Mouse (Mus musculus) bone marrow, adult 2 months (tissue): ENCODE measurements around the gene Qrich1. TPM values are rescaled to one million over a fixed set of nuclear protein-coding genes. Genes with fewer than 3 reads are reported as not detected.
A peak's percentile ranks its signal among the peaks of the same experiment; 100 is the strongest.

Experiments used
- H3K27ac ChIP-seq: fragments of 200-500 bp; 2 replicates; pipeline ENCODE4 v1.5.1; 2012; ENCODE audit warnings: low read depth, mild to moderate bottlenecking, control low read depth, inconsistent platforms, low read length; ENCODE audit not compliant: control insufficient read depth, poor library complexity, insufficient read depth
- H3K4me1 ChIP-seq: fragments of 200-500 bp; 2 replicates; pipeline ENCODE4 v1.6.1; 2011; ENCODE audit warnings: low read length; ENCODE audit not compliant: control insufficient read depth, insufficient read depth
- H3K4me3 ChIP-seq: fragments of 200-500 bp; replicated peaks from 2 replicates; pipeline ENCODE3; 2011; ENCODE audit warnings: mild to moderate bottlenecking, low read depth, low read length, control low read depth; ENCODE audit not compliant: control insufficient read depth
- CTCF ChIP-seq: fragments of 200-500 bp; IDR thresholded peaks from 2 replicates; pipeline ENCODE4 v1.5.1; 2011; ENCODE audit warnings: low read length, control low read depth; ENCODE audit not compliant: control insufficient read depth, insufficient read depth
- POLR2A ChIP-seq: fragments of 200-500 bp; IDR thresholded peaks from 2 replicates; pipeline ENCODE4 v1.6.1; 2011; ENCODE audit warnings: low read depth, mild to moderate bottlenecking, control low read depth, low read length, borderline replicate concordance; ENCODE audit not compliant: control insufficient read depth
- WGBS: fragments of 180-500 bp; shearing (Covaris S2); methylation state at CpG from one replicate; pipeline ENCODE4 v1.1.7; 2018; 5-methylcytosine and 5-hydroxymethylcytosine counted together
- polyA plus RNA-seq: library from polyadenylated mRNA; stranded (reverse); fragments of >200 nt; gene quantifications from 2 replicates; pipeline ENCODE4 v1.2.4, GENCODE M21; 2011; ENCODE audit warnings: low replicate concordance; ENCODE audit not compliant: missing spikeins, insufficient read depth, insufficient read length

The Qrich1 gene
- polyA plus RNA-seq, 1 experiment, result 50.5 TPM

GRCm38 (mm10) chr9:108523341-108523740 is 6.7 kb downstream of the Qrich1 start:
- H3K4me1 ChIP-seq, result no peaks in the 10 kb centered on the region
- no peak for TF ChIP-seq CTCF
- TF ChIP-seq POLR2A, result no peak
- no peak overlapping the region for H3K4me3 ChIP-seq
- H3K27ac ChIP-seq, result no peak overlapping the region
- 93% methylated on average over 4 of the region's 4 CpGs for WGBS

GRCm38 (mm10) chr9:108525400-108525799 is 8.8 kb downstream of the Qrich1 start:
- no peak overlapping the region for H3K4me3 ChIP-seq
- TF ChIP-seq POLR2A (no peak), CTCF (no peak)
- no peak overlapping the region for H3K27ac ChIP-seq
- 59% methylated on average over 3 of the region's 3 CpGs for WGBS
- H3K4me1 ChIP-seq, result no peaks in the 10 kb centered on the region

GRCm38 (mm10) chr9:108530954-108531353 is 14.3 kb downstream of the Qrich1 start:
- 89% methylated on average over 1 of the region's 1 CpGs for WGBS
- Histone ChIP-seq H3K27ac (no peak overlapping the region), H3K4me1 (no peaks in the 10 kb centered on the region), H3K4me3 (no peak overlapping the region)
- TF ChIP-seq POLR2A (no peak), CTCF (no peak)

GRCm38 (mm10) chr9:108531496-108531895 is 14.9 kb downstream of the Qrich1 start:
- Histone ChIP-seq H3K27ac (no peak overlapping the region), H3K4me3 (no peak overlapping the region), H3K4me1 (no peaks in the 10 kb centered on the region)
- WGBS, result 92% methylated on average over 1 of the region's 1 CpGs
- TF ChIP-seq POLR2A (no peak), CTCF (no peak)

- no peak overlapping the region for H3K4me3 ChIP-seq
- no peaks in the 10 kb centered on the region for H3K4me1 ChIP-seq
- TF ChIP-seq CTCF, result no peak
- TF ChIP-seq POLR2A, result no peak
- H3K27ac ChIP-seq, result no peak overlapping the region
Measured at GRCm38 (mm10) chr9:108540846-108541245, 24.2 kb downstream of the Qrich1 start.

GRCm38 (mm10) chr9:108545986-108546385 is 29.4 kb downstream of the Qrich1 start:
- Histone ChIP-seq H3K4me1 (no peaks in the 10 kb centered on the region), H3K4me3 (no peak overlapping the region), H3K27ac (no peak overlapping the region)
- 96% methylated on average over 3 of the region's 3 CpGs for WGBS
- no peak for TF ChIP-seq POLR2A
- no peak for TF ChIP-seq CTCF

- Histone ChIP-seq H3K4me3 (no peak overlapping the region), H3K4me1 (no peaks in the 10 kb centered on the region), H3K27ac (no peak overlapping the region)
- TF ChIP-seq CTCF (no peak), POLR2A (no peak)
- WGBS, result 86% methylated on average over 1 of the region's 1 CpGs
Measured at GRCm38 (mm10) chr9:108546875-108547274, 30.3 kb downstream of the Qrich1 start.

- Histone ChIP-seq H3K4me3 (no peak overlapping the region), H3K27ac (no peak overlapping the region), H3K4me1 (no peaks in the 10 kb centered on the region; the same call in 1 of the 2 replicates)
- 90% methylated on average over 4 of the region's 4 CpGs for WGBS
- no peak for TF ChIP-seq POLR2A
Measured at GRCm38 (mm10) chr9:108559169-108559568, 42.6 kb downstream of the Qrich1 start.

GRCm38 (mm10) chr9:108560227-108560841 is 43.7 kb downstream of the Qrich1 start, which contains the start of gene Impdh2:
TSS of gene Impdh2 (plus strand) at chr9:108560286.
- Histone ChIP-seq H3K4me3 (peak within 1 kb of the TSS; percentile 79), H3K4me1 (no peaks in the 10 kb centered on the region; the same call in 1 of the 2 replicates), H3K27ac (peak within 1 kb of the TSS; percentile 31)
- TF ChIP-seq CTCF (no peak), POLR2A (peak; percentile 85; the same call in 1 of the 2 replicates)
- WGBS, result under 1% methylated on average over 53 of the region's 53 CpGs
